Mouse (Mus musculus) spleen, embryonic (tissue): ENCODE data around the gene Mlf1.

ENCODE experiments used
- CTCF ChIA-PET: fragments of 350-600 bp; sonication (Branson Sonifier 250); formaldehyde crosslinking; loops from one replicate; lab custom pipeline; 2022; lab: Charles Lee

Gene Mlf1

GRCm38 (mm10) chr3:67434011-67434410 lies 60.1 kb downstream of the Mlf1 start:
- CTCF ChIA-PET = no interaction called here

- CTCF ChIA-PET = no interaction called here
These were observed 73.2 kb downstream of the Mlf1 start for GRCm38 (mm10) chr3:67447143-67447542.
